Mouse (Mus musculus) heart, postnatal 0 days (tissue): ENCODE measurements around the gene Serinc5. TPM values are rescaled to one million over a fixed set of nuclear protein-coding genes. Genes with fewer than 3 reads are reported as not detected.

Source experiments
- ATAC-seq: fragments of 200-750 bp; cut with Nextera tagmentation; 2 replicates; pipeline ENCODE4 v1.8.0; 2017; ENCODE audit warnings: low read depth, moderate number of reproducible peaks, moderate library complexity; ENCODE audit not compliant: insufficient read depth
- DNase-seq: peaks from one replicate; pipeline ENCODE4 v3.0.0-alpha.2; 2016; ENCODE audit warnings: low spot score
- H3K27ac ChIP-seq: fragments of 300-500 bp; sonication (generic); 2 replicates; pipeline ENCODE4 v1.5.1; 2014; ENCODE audit warnings: low read depth, mild to moderate bottlenecking
- H3K27me3 ChIP-seq: fragments of 300-500 bp; sonication (generic); 2 replicates; pipeline ENCODE4 v1.6.1; 2014; ENCODE audit warnings: low read length, mixed read lengths; ENCODE audit not compliant: control insufficient read depth, insufficient read depth
- H3K36me3 ChIP-seq: fragments of 300-500 bp; sonication (generic); replicated peaks from 2 replicates; pipeline ENCODE4 v1.6.1; 2014; ENCODE audit warnings: low read length, mixed read lengths; ENCODE audit not compliant: control insufficient read depth, insufficient read depth
- H3K4me1 ChIP-seq: fragments of 300-500 bp; sonication (generic); 2 replicates; pipeline ENCODE4 v1.6.1; 2014; ENCODE audit warnings: antibody characterized with exemption; ENCODE audit not compliant: control insufficient read depth, insufficient read depth
- H3K4me2 ChIP-seq: fragments of 300-500 bp; sonication (generic); 2 replicates; pipeline ENCODE4 v1.6.1; 2014; ENCODE audit warnings: low read depth, mild to moderate bottlenecking, low read length, moderate library complexity
- H3K4me3 ChIP-seq: fragments of 300-500 bp; sonication (generic); 2 replicates; pipeline ENCODE4 v1.5.1; 2014; ENCODE audit warnings: low read depth, low read length
- H3K9ac ChIP-seq: fragments of 300-500 bp; sonication (generic); replicated peaks from 2 replicates; pipeline ENCODE4 v1.6.1; 2014; ENCODE audit warnings: low read depth, low read length, mixed read lengths
- H3K9me3 ChIP-seq: fragments of 300-500 bp; sonication (generic); replicated peaks from 2 replicates; pipeline ENCODE4 v1.6.1; 2016; ENCODE audit warnings: low read length; ENCODE audit not compliant: control insufficient read depth
- CTCF ChIP-seq: IDR thresholded peaks from 2 replicates; pipeline ENCODE4 v1.5.1; 2016; ENCODE audit warnings: antibody characterized with exemption, control low read depth, low read depth
- EP300 ChIP-seq: IDR thresholded peaks from 2 replicates; pipeline ENCODE4 v1.6.1; 2016; ENCODE audit warnings: antibody characterized with exemption, low read depth
- WGBS: fragments of 180-500 bp; shearing (Covaris S2); extraction: QIAGEN DNeasy Blood & Tissue Kit; methylation state at CpG from one replicate; pipeline ENCODE4 v1.1.7; 2014; 5-methylcytosine and 5-hydroxymethylcytosine counted together
- polyA plus RNA-seq: library from polyadenylated mRNA; unstranded; fragments of >200 nt; fragmentation: Nextera tagmentation; extraction: Ambion mirVana; gene quantifications from 2 replicates; pipeline ENCODE4 v1.2.1, GENCODE M21; 2015
- total RNA-seq: library from RNA; depleted of rRNA; stranded (reverse); fragments of >200 nt; gene quantifications from 2 replicates; pipeline ENCODE4 v1.2.3, GENCODE M21; 2014; ENCODE audit warnings: low replicate concordance; rRNA removed

Gene Serinc5
- total and polyA plus RNA-seq, 2 experiments from 2014 or later = 9.8 to 28.2 TPM

GRCm38 (mm10) chr13:92759096-92759495 lies 148.2 kb downstream of the Serinc5 start:
- Histone ChIP-seq H3K27ac (peak overlapping the region; percentile 57; the same call in 1 of the 2 replicates), H3K27me3 (no peaks in the 10 kb centered on the region), H3K4me3 (no peak overlapping the region), H3K4me2 (no peak overlapping the region), H3K9ac (no peak overlapping the region), H3K36me3 (no peaks in the 10 kb centered on the region), H3K4me1 (peaks cover 17% of the 10 kb centered on the region), H3K9me3 (no peaks in the 10 kb centered on the region)
- peak; percentile 59 for DNase-seq
- peak; percentile 64 for ATAC-seq
- WGBS = 38% methylated on average over 4 of the region's 4 CpGs
- TF ChIP-seq EP300 (no peak), CTCF (no peak)

- H3K36me3 ChIP-seq = no peaks in the 10 kb centered on the region
- H3K27ac ChIP-seq = no peak overlapping the region
- 92% methylated on average over 6 of the region's 6 CpGs for WGBS
- DNase-seq (no peak), ATAC-seq (no peak)
- no peaks in the 10 kb centered on the region for H3K9me3 ChIP-seq
- H3K4me3 ChIP-seq = no peak overlapping the region
- H3K4me1 ChIP-seq = peaks cover 17% of the 10 kb centered on the region
- TF ChIP-seq CTCF = no peak
- TF ChIP-seq EP300 = no peak
- H3K9ac ChIP-seq = no peak overlapping the region
- no peaks in the 10 kb centered on the region for H3K27me3 ChIP-seq
- H3K4me2 ChIP-seq = no peak overlapping the region
These were observed 149.6 kb downstream of the Serinc5 start for GRCm38 (mm10) chr13:92760519-92760918.

Other genes with a start within 250 kb of the Serinc5 start
- not detected in 2 replicates for gene Ankrd34b, start 185.2 kb upstream of the Serinc5 start, total RNA-seq
- gene Ankrd34b, start 185.2 kb upstream of the Serinc5 start, polyA plus RNA-seq = 0.03 and 0.07 TPM in 2 replicates
- gene Fam151b, start 127.1 kb upstream of the Serinc5 start, total RNA-seq = 1.3 and 4.0 TPM in 2 replicates
- gene Fam151b, start 127.1 kb upstream of the Serinc5 start, polyA plus RNA-seq = 0.10 and 0.16 TPM in 2 replicates
- gene Zfyve16, start 80.2 kb upstream of the Serinc5 start, total RNA-seq = 11.2 and 12.3 TPM in 2 replicates
- 6.2 and 6.3 TPM in 2 replicates for gene Zfyve16, start 80.2 kb upstream of the Serinc5 start, polyA plus RNA-seq
- gene Spz1, start 34.9 kb upstream of the Serinc5 start, total RNA-seq = not detected in 2 replicates
- not detected in 2 replicates for gene Spz1, start 34.9 kb upstream of the Serinc5 start, polyA plus RNA-seq
- 15.3 and 26.6 TPM in 2 replicates for gene Thbs4, start 183.7 kb downstream of the Serinc5 start, total RNA-seq
- 11.7 and 13.4 TPM in 2 replicates for gene Thbs4, start 183.7 kb downstream of the Serinc5 start, polyA plus RNA-seq
- 6.0 and 10.0 TPM in 2 replicates for gene Mtx3, start 233.7 kb downstream of the Serinc5 start, total RNA-seq
- 1.5 and 2.1 TPM in 2 replicates for gene Mtx3, start 233.7 kb downstream of the Serinc5 start, polyA plus RNA-seq